Mouse (Mus musculus): ENCODE measurements at regions not wholly inside any gene's neighbourhood (a gene's known extent, or its start where the extent isn't known, plus 50 kb on each side); places are given as distances from the start of the nearest gene placed in this dataset. TPM values are rescaled to one million over a fixed set of nuclear protein-coding genes. Genes with fewer than 3 reads are reported as not detected.
A peak's percentile ranks its signal among the peaks of the same experiment; 100 is the strongest.

GRCm38 (mm10) chr15:62042924-62043504 is 1120.2 kb upstream of the A1bg start:
- Histone ChIP-seq H3K27me3 (ENCODE audit: insufficient read depth, low read length) (no peaks in the 10 kb centered on the region), H3K36me3 (replicated peaks; ENCODE audit: insufficient read depth, low read length) (no peaks in the 10 kb centered on the region), H3K9ac (replicated peaks) (no peak overlapping the region), H3K9me3 (ENCODE audit: low read length) (no peaks in the 10 kb centered on the region), H3K4me2 (ENCODE audit: low read depth, low read length) (no peak overlapping the region), H3K4me1 (ENCODE audit: insufficient read depth) (peaks cover 42% of the 10 kb centered on the region), H3K4me3 (ENCODE audit: low read depth, low read length) (no peak overlapping the region), H3K27ac (ENCODE audit: low read depth) (peak overlapping the region; percentile 56; the same call in 1 of the 2 replicates)
- peak; percentile 41 for ATAC-seq
- 59% methylated on average over 6 of the region's 6 CpGs for WGBS (ENCODE audit: insufficient replicate concordance)
- no peak for TF ChIP-seq CTCF (IDR thresholded peaks at IDR 0.05; ENCODE audit: low read depth)
- TF ChIP-seq EP300 (IDR thresholded peaks at IDR 0.05; ENCODE audit: low read depth), result peak; percentile 41; the same call in 1 of the 2 replicates
- DNase-seq, result no peak

Small RNA genes lying in the stretch of these regions (microRNA-seq; reads per million reads assigned to microRNA genes)
- gene Gm24810, result not detected
